Mouse (Mus musculus) cerebellum, adult (tissue): ENCODE data around the gene Fbxl15.

Experiments used
- ATAC-seq: cut with Nextera tagmentation; 2 replicates; pipeline ENCODE4 v1.9.2; 2017; ENCODE audit warnings: mild to moderate bottlenecking, moderate library complexity, mixed read lengths; ENCODE audit not compliant: insufficient number of reproducible peaks, low FRiP score, low TSS enrichment

Fbxl15 gene

GRCm38 (mm10) chr19:46375891-46376290 is 47.9 kb downstream of the Fbxl15 start:
- no peak for ATAC-seq
